Mouse (Mus musculus) gastrocnemius, adult 2 months (tissue): ENCODE measurements around the gene Tgm2. TPM values are rescaled to one million over a fixed set of nuclear protein-coding genes. Genes with fewer than 3 reads are reported as not detected.

Source experiments
- DNase-seq: peaks from one replicate; pipeline ENCODE4 v3.0.0; 2022
- H3K27ac ChIP-seq: fragments of 200-600 bp; 2 replicates; pipeline ENCODE4 v1.8.1; 2022; ENCODE audit warnings: mild to moderate bottlenecking
- H3K4me3 ChIP-seq: fragments of 200-600 bp; 2 replicates; pipeline ENCODE4 v1.8.1; 2022; ENCODE audit warnings: mild to moderate bottlenecking, moderate library complexity
- CTCF ChIP-seq: fragments of 200-600 bp; IDR thresholded peaks from 2 replicates; pipeline ENCODE4 v1.8.1; 2022; ENCODE audit warnings: antibody characterized with exemption, mild to moderate bottlenecking, moderate library complexity
- intact Hi-C: fragments of 180-260 bp; cut with DNase I; formaldehyde crosslinking; loops from one replicate; pipeline ENCODE4 v1.15.1; 2025
- total RNA-seq, 2 experiments: library from RNA; stranded (reverse); gene quantifications; 2 replicates each; pipeline ENCODE4 v1.2.3; 2021

The Tgm2 gene
- total RNA-seq, 2 experiments from 2014 or later = 44.2 to 55.4 TPM

- peak overlapping the region; percentile 82 for H3K27ac ChIP-seq
Measured at GRCm38 (mm10) chr2:158132320-158132719, 13.9 kb downstream of the Tgm2 start.

GRCm38 (mm10) chr2:158131197-158131835 is 14.9 kb downstream of the Tgm2 start:
- intact Hi-C loops = no loop called here
- DNase-seq = no peak
- no peak for TF ChIP-seq CTCF
- no peak overlapping the region for H3K4me3 ChIP-seq
- H3K27ac ChIP-seq = peak overlapping the region; percentile 82

More at GRCm38 (mm10) chr2:158132320-158132719, 13.9 kb downstream of the Tgm2 start:
- no peak for TF ChIP-seq CTCF
- no peak overlapping the region for H3K4me3 ChIP-seq
- intact Hi-C loops = no loop called here
- DNase-seq = no peak

- no peak for TF ChIP-seq CTCF
- peak; percentile 80 for DNase-seq
- intact Hi-C loops = no loop called here
- H3K4me3 ChIP-seq = no peak overlapping the region
- peak overlapping the region; percentile 82 for H3K27ac ChIP-seq
Measured at GRCm38 (mm10) chr2:158130391-158130986, 15.7 kb downstream of the Tgm2 start.

- H3K4me3 ChIP-seq = no peak overlapping the region
- DNase-seq = no peak
- H3K27ac ChIP-seq = peak overlapping the region; percentile 88
- no peak for TF ChIP-seq CTCF
- intact Hi-C loops = no loop called here
Measured at GRCm38 (mm10) chr2:158129291-158130002, 16.8 kb downstream of the Tgm2 start.

DNA sequence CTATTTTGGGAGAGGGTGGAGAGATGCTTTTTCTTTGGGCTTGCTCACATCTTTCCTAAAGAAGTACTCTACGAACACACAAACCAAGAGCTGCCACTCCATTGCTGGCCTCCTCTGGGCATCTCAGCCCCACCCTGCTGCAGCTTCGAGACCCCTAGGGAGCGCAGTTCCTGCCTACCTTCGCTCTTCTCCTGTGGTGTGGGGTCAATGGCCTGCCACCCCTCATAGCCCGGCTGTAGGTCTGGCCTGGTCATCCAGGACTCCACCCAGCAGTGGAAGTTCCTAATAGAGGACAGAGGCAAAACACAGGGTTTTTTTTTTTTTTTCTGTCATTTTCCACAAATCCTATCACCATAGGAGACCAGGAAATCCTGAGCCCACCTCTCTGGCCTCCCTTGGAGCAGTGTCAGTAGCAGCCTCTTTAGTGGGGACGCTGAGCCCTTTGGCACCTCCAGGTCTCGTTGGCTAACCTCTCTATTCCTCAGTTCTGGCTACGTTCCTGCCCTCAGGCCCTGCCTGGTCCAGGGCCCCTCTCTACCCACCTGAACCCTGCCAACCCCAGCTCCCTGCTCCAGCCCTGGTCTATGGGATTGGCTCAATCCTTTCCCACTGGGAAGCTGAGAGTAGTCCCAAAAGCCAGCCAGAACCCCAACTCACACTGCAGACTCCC is 17.6 kb downstream of the Tgm2 start:
- H3K4me3 ChIP-seq = no peak overlapping the region
- TF ChIP-seq CTCF = no peak
- peak overlapping the region; percentile 88 for H3K27ac ChIP-seq
- intact Hi-C loops = no loop called here
- DNase-seq = no peak

DNA sequence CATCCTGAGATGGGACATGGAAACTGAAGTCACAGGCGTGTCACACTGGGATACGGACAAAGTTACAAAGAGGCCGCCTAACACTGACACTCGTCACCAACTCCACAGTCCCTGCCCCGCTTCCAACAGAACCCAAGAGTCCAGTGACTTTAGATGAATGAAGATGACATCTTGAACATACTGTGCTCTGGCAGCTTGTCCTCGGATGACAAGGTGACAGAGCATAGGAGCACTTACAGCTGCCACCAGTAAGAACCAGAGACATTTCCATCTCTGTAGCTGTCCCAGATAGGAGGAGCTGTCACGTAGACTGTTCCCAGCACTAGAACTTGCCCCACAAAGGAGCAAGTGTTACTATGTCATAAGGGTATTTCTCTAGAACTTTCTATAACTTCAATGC is 18.4 kb downstream of the Tgm2 start:
- Histone ChIP-seq H3K4me3 (no peak overlapping the region), H3K27ac (peak overlapping the region; percentile 88)
- DNase-seq = peak; percentile 51
- intact Hi-C loops = no loop called here
- no peak for TF ChIP-seq CTCF

DNA sequence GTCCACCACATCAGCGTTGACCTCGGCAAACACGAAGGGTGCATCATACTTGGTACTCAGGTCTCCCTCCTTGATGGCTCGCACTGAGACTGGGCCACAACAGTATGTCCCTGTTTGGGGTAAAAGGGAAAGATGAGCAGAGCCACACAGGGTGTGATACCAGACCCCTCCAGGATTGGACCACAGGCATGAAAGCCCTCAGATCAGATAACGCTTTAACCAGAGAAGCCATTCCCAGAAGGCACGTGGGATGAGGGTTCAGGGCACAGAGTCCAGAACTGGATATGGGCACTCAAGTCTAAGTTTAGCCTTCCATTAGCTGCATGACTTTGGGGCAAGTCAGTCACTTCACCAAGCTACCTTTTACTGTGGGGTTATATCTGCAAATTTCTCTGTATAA is 19.0 kb downstream of the Tgm2 start:
- no peak for TF ChIP-seq CTCF
- Histone ChIP-seq H3K27ac (peak overlapping the region; percentile 88), H3K4me3 (peak overlapping the region; percentile 29)
- DNase-seq = peak; percentile 59
- intact Hi-C loops = no loop called here

DNA sequence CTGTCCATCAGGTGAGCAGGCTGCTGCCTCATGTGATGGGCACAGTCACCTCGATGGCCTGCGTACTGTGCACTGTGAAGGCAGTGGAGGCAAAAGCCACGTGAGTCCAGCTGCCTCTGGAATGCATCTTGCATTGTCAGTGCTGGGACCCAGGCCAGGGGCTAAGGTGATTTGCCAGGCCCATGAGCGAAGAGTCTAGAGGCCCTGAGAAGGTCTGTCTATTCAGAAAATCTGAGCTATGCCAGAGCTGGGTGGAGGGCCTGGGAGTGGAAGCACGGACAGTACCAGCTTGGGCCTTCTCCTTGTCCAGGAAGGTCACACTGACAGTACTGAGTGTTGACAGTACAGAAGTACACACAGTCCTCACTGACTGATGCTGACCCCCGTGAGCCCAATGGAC is 23.4 kb downstream of the Tgm2 start:
- intact Hi-C loops = no loop called here
- H3K4me3 ChIP-seq = no peak overlapping the region
- TF ChIP-seq CTCF = no peak
- no peak for DNase-seq
- peak overlapping the region; percentile 80 for H3K27ac ChIP-seq

GRCm38 (mm10) chr2:158121645-158122326 is 24.4 kb downstream of the Tgm2 start:
- TF ChIP-seq CTCF = no peak
- Histone ChIP-seq H3K4me3 (peak overlapping the region; percentile 17), H3K27ac (peak overlapping the region; percentile 80)
- DNase-seq = peak; percentile 93
- intact Hi-C loops = no loop called here

DNA sequence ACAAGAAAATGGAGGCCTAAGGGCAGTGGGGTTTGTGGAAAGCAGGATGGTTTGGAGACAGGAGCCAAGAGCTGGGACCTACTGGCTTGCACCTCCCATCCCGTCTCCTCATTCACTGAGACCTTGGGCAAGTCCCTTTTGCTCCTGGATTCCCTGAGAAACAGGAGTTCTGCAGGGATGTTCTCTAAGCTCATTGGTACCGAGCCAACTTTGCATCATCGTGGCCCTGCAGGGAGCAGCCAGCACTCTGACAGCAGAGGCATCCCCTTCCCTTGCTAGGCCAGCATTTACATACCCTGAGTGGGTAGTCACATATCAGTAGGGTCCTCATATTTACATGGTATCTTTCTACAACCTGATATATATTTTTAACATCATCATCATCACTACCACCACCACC is 25.4 kb downstream of the Tgm2 start:
- Histone ChIP-seq H3K4me3 (no peak overlapping the region), H3K27ac (peak overlapping the region; percentile 80)
- TF ChIP-seq CTCF = no peak
- DNase-seq = no peak
- intact Hi-C loops = no loop called here

- no peak overlapping the region for H3K4me3 ChIP-seq
- intact Hi-C loops = no loop called here
- H3K27ac ChIP-seq = peak overlapping the region; percentile 80; the same call in 1 of the 2 replicates
- no peak for TF ChIP-seq CTCF
- DNase-seq = peak; percentile 54
Measured at GRCm38 (mm10) chr2:158120211-158120610, 26.0 kb downstream of the Tgm2 start.

- no peak overlapping the region for H3K4me3 ChIP-seq
- DNase-seq = no peak
- intact Hi-C loops = no loop called here
- H3K27ac ChIP-seq = no peak overlapping the region
- TF ChIP-seq CTCF = no peak
Measured at GRCm38 (mm10) chr2:158119145-158119544, 27.1 kb downstream of the Tgm2 start.
